Mouse (Mus musculus) hindbrain, embryonic 15.5 days (tissue): ENCODE results near the gene Ahcyl1. TPM values are rescaled to one million over a fixed set of nuclear protein-coding genes. Genes with fewer than 3 reads are reported as not detected.
"Not testable (repeated sequence)": the region's sequence is repeated elsewhere in the genome, so short reads cannot be mapped to it uniquely, and the experiment has no call there.

Experiments used
- ATAC-seq: fragments of 200-750 bp; cut with Nextera tagmentation; 2 replicates; pipeline ENCODE4 v1.8.0; 2017; ENCODE audit warnings: low read depth, moderate number of reproducible peaks, moderate TSS enrichment; ENCODE audit not compliant: low FRiP score
- H3K27ac ChIP-seq: fragments of 300-500 bp; sonication (generic); replicated peaks from 2 replicates; pipeline ENCODE4 v1.5.1; 2015; ENCODE audit warnings: mild to moderate bottlenecking, inconsistent platforms
- H3K27me3 ChIP-seq: fragments of 300-500 bp; sonication (generic); 2 replicates; pipeline ENCODE4 v1.6.1; 2015; ENCODE audit warnings: control low read depth, inconsistent platforms
- H3K36me3 ChIP-seq: fragments of 300-500 bp; sonication (generic); 2 replicates; pipeline ENCODE4 v1.6.1; 2015; ENCODE audit warnings: control low read depth, inconsistent platforms
- H3K4me1 ChIP-seq: fragments of 300-500 bp; sonication (generic); replicated peaks from 2 replicates; pipeline ENCODE4 v1.6.1; 2015; ENCODE audit warnings: control low read depth, inconsistent platforms
- H3K4me2 ChIP-seq: fragments of 300-500 bp; sonication (generic); 2 replicates; pipeline ENCODE4 v1.6.1; 2015; ENCODE audit warnings: moderate library complexity, mild to moderate bottlenecking, inconsistent platforms
- H3K4me3 ChIP-seq: fragments of 300-500 bp; sonication (generic); 2 replicates; pipeline ENCODE4 v1.5.1; 2015; ENCODE audit warnings: mild to moderate bottlenecking, inconsistent platforms
- H3K9ac ChIP-seq: fragments of 300-500 bp; sonication (generic); 2 replicates; pipeline ENCODE4 v1.6.1; 2015; ENCODE audit warnings: inconsistent platforms
- H3K9me3 ChIP-seq: fragments of 300-500 bp; sonication (generic); 2 replicates; pipeline ENCODE4 v1.6.1; 2016; ENCODE audit warnings: control low read depth, inconsistent platforms
- WGBS: fragments of 180-500 bp; shearing (Covaris S2); methylation state at CpG from one replicate; pipeline ENCODE4 v1.1.7; 2015; 5-methylcytosine and 5-hydroxymethylcytosine counted together
- polyA plus RNA-seq: library from polyadenylated mRNA; unstranded; fragments of >200 nt; fragmentation: Nextera tagmentation; extraction: Ambion mirVana; gene quantifications from 2 replicates; pipeline ENCODE4 v1.2.1, GENCODE M21; 2015

Gene Ahcyl1
- polyA plus RNA-seq, 1 experiment from 2014 or later = 110 TPM

DNA sequence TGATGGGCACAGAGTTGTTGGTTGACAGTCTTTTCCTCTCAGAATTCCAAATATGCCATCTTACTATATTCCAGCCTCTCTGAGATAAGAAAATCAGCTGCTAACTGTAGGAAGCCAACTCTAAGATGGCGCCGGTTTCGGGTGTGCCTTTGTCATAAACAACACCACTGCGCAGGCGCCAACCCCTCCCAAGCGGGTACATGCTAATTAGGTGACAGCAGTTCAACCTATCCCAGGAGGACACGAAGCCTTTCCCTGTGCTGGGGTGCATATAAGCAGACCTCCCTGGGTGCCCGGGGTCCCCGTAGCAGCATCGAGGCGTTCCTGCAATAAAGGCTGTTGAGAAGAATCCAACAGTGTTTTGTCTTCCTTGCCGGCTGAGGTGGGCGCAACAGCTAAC is 39.3 kb upstream of the Ahcyl1 start:
- not testable (repeated sequence) for H3K4me3 ChIP-seq, H3K27ac ChIP-seq, H3K4me2 ChIP-seq, H3K36me3 ChIP-seq, H3K9me3 ChIP-seq, H3K27me3 ChIP-seq, H3K9ac ChIP-seq, ATAC-seq
- WGBS = 92% methylated on average over 13 of the region's 13 CpGs
- H3K4me1 ChIP-seq = peaks cover 11% of the 10 kb centered on the region

DNA sequence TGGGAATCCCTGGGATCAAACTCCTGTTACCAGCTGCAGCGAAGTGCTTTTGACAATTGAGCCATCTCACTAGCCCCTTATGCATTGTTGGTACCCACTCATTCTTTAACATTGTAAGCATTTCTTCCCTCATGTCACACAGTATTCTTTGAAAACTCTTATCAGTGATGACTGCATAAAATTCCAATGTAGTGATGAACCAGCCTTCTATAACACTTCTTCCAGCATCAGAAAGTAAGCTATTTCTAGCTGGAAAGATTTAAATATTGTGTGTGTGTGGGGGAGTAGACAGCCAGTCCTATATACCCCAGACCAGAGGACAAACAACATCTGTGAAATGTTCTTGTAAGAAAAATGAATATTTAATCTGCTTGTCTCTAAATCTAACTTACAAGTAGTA is 37.0 kb upstream of the Ahcyl1 start:
- Histone ChIP-seq H3K27ac (no peak overlapping the region), H3K4me1 (no peaks in the 10 kb centered on the region), H3K9ac (no peak overlapping the region), H3K4me2 (no peak overlapping the region), H3K4me3 (no peak overlapping the region), H3K36me3 (no peaks in the 10 kb centered on the region), H3K27me3 (no peaks in the 10 kb centered on the region), H3K9me3 (no peaks in the 10 kb centered on the region)
- ATAC-seq = no peak
- 91% methylated on average over 1 of the region's 1 CpGs for WGBS

GRCm38 (mm10) chr3:107730236-107730635 is 33.9 kb upstream of the Ahcyl1 start:
- no peaks in the 10 kb centered on the region for H3K9me3 ChIP-seq
- H3K27ac ChIP-seq = no peak overlapping the region
- H3K36me3 ChIP-seq = no peaks in the 10 kb centered on the region
- no peaks in the 10 kb centered on the region for H3K4me1 ChIP-seq
- H3K4me3 ChIP-seq = no peak overlapping the region
- no peak overlapping the region for H3K9ac ChIP-seq
- WGBS = 66% methylated on average over 2 of the region's 2 CpGs
- no peaks in the 10 kb centered on the region for H3K27me3 ChIP-seq
- no peak for ATAC-seq
- H3K4me2 ChIP-seq = no peak overlapping the region

- WGBS = 74% methylated on average over 1 of the region's 1 CpGs
- ATAC-seq = no peak
- Histone ChIP-seq H3K27ac (no peak overlapping the region), H3K4me1 (no peaks in the 10 kb centered on the region), H3K4me3 (no peak overlapping the region), H3K9me3 (no peaks in the 10 kb centered on the region), H3K27me3 (no peaks in the 10 kb centered on the region), H3K9ac (no peak overlapping the region), H3K4me2 (no peak overlapping the region), H3K36me3 (no peaks in the 10 kb centered on the region)
Measured at GRCm38 (mm10) chr3:107728509-107728908, 32.1 kb upstream of the Ahcyl1 start.

DNA sequence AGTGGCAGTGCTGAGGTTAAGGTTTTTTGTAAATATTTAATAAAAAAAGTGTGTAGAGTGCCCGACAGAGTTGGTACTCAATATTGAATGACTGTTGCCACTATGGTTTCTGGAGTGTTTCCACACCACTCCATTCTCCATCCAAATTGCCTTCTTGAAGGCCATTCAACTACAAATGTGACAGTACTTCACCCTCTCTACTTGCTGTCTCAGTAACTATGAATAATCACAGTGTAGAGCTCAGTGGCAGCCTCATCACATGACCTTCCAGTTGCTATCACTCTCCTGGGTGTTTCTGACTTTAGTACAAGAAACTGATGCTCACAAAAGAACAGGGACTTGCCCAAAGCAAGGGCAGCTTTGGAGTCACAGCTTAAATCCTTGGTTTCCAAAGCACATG is 19.6 kb upstream of the Ahcyl1 start:
- no peaks in the 10 kb centered on the region for H3K27me3 ChIP-seq

GRCm38 (mm10) chr3:107714276-107714933 is 18.0 kb upstream of the Ahcyl1 start:
- Histone ChIP-seq H3K36me3 (no peaks in the 10 kb centered on the region), H3K9me3 (no peaks in the 10 kb centered on the region), H3K27me3 (no peaks in the 10 kb centered on the region), H3K27ac (no peak overlapping the region), H3K4me3 (no peak overlapping the region), H3K9ac (no peak overlapping the region), H3K4me2 (no peak overlapping the region), H3K4me1 (no peaks in the 10 kb centered on the region)
- WGBS = 76% methylated on average over 5 of the region's 5 CpGs
- no peak for ATAC-seq

More for the DNA sequence above, 19.6 kb upstream of the Ahcyl1 start:
- no peaks in the 10 kb centered on the region for H3K4me1 ChIP-seq
- ATAC-seq = no peak
- H3K27ac ChIP-seq = no peak overlapping the region
- 97% methylated on average over 1 of the region's 1 CpGs for WGBS
- H3K9me3 ChIP-seq = no peaks in the 10 kb centered on the region
- H3K4me2 ChIP-seq = no peak overlapping the region
- H3K36me3 ChIP-seq = no peaks in the 10 kb centered on the region
- no peak overlapping the region for H3K4me3 ChIP-seq
- H3K9ac ChIP-seq = no peak overlapping the region

DNA sequence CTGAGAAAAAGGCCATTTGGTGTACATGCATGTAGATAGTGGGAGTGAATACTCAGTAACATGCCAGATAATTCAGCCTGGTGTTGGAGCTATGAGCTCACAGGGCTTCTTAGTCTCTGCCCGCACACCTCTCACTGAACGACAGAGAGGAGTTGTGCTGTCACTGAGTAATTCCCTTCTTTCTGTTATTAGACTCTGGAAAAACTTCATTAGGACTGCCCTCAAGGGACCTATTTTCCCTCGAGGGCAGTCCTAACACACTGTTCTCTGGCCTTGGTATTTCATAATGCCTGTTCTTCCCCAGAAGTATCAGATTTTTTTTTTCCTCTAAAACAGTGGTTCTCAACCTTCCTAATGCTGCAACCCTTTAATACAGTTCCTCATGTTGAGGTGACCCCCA is 15.7 kb upstream of the Ahcyl1 start:
- Histone ChIP-seq H3K4me1 (no peaks in the 10 kb centered on the region), H3K4me2 (no peak overlapping the region), H3K4me3 (no peak overlapping the region), H3K9me3 (no peaks in the 10 kb centered on the region), H3K27ac (no peak overlapping the region), H3K9ac (no peak overlapping the region), H3K27me3 (no peaks in the 10 kb centered on the region), H3K36me3 (no peaks in the 10 kb centered on the region)
- WGBS = 69% methylated on average over 3 of the region's 3 CpGs
- no peak for ATAC-seq

DNA sequence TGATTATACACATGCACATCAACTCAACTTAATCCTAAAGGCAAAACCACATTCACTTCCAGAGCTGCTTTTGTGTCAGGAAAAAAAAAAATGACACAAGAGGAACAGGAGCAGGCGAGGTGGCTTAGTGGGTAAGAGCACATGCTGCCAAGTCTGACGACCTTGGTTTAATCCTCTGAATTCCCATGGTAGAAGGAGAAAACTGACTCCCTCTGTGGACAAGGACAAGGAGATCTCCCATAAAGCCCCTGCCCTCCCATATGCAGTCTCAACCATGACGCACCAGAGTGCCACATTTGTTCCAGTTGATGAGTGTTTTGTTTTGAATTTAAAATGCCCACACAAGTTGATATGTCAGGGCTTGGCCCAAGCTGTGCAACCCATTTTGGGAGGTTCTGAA is 12.8 kb upstream of the Ahcyl1 start:
- no peaks in the 10 kb centered on the region for H3K36me3 ChIP-seq
- WGBS = 57% methylated on average over 3 of the region's 3 CpGs
- ATAC-seq = no peak
- H3K9me3 ChIP-seq = no peaks in the 10 kb centered on the region
- no peaks in the 10 kb centered on the region for H3K27me3 ChIP-seq
- no peak overlapping the region for H3K4me3 ChIP-seq
- no peak overlapping the region for H3K9ac ChIP-seq
- no peak overlapping the region for H3K4me2 ChIP-seq
- H3K27ac ChIP-seq = no peak overlapping the region
- H3K4me1 ChIP-seq = no peaks in the 10 kb centered on the region

DNA sequence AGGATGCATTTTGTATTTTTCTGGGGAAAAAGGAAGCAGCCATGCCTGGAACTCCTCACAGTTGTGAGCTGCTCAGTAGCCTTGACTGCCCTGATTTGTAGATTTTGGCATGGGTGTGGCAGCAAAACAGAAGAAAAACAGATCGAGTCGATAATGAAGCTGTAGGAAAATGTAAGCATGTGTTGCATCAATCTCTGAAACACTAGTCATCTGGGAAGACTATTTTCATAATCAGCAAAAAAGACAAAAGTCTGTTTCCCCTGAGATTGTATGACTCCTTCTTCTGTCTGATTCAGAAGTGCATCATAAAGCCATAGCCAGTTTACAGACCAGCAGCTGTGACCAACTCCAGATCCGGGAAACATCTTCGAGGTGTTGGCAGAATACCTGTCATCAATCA is 10.9 kb upstream of the Ahcyl1 start:
- no peak for ATAC-seq
- 88% methylated on average over 4 of the region's 4 CpGs for WGBS
- Histone ChIP-seq H3K36me3 (no peaks in the 10 kb centered on the region), H3K4me1 (no peaks in the 10 kb centered on the region), H3K4me3 (no peak overlapping the region), H3K27ac (no peak overlapping the region), H3K4me2 (no peak overlapping the region), H3K9me3 (no peaks in the 10 kb centered on the region), H3K9ac (no peak overlapping the region), H3K27me3 (no peaks in the 10 kb centered on the region)

DNA sequence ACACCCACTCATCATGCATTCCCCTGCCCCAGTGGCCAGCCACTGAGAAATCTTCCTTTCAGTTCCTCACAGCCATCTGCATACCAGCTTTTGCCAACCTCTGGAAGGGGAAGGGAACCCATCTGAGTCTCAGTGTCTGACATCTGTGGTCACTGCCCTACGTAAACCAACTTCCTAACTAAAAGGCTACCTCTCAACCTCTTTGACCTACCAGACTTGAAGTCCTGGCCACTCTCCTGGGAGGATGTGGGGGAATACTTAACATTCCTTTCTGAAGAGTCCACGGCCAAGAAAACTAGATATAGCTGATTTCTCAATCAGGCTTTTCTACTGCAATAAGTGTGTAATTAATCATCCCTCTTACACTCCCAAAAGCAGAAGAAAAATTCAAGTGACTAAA is 9.8 kb upstream of the Ahcyl1 start:
- Histone ChIP-seq H3K9ac (no peak overlapping the region), H3K4me2 (no peak overlapping the region), H3K27me3 (no peaks in the 10 kb centered on the region), H3K4me3 (no peak overlapping the region), H3K9me3 (no peaks in the 10 kb centered on the region), H3K4me1 (no peaks in the 10 kb centered on the region), H3K27ac (no peak overlapping the region), H3K36me3 (no peaks in the 10 kb centered on the region)
- ATAC-seq = no peak
- WGBS = 73% methylated on average over 2 of the region's 2 CpGs

GRCm38 (mm10) chr3:107704371-107704705 is 8.0 kb upstream of the Ahcyl1 start:
- no peak overlapping the region for H3K4me2 ChIP-seq
- no peaks in the 10 kb centered on the region for H3K27me3 ChIP-seq
- H3K36me3 ChIP-seq = no peaks in the 10 kb centered on the region
- H3K4me3 ChIP-seq = no peak overlapping the region
- H3K9me3 ChIP-seq = no peaks in the 10 kb centered on the region
- H3K27ac ChIP-seq = no peak overlapping the region
- ATAC-seq = no peak
- no peak overlapping the region for H3K9ac ChIP-seq
- WGBS = 95% methylated on average over 1 of the region's 1 CpGs
- H3K4me1 ChIP-seq = no peaks in the 10 kb centered on the region

DNA sequence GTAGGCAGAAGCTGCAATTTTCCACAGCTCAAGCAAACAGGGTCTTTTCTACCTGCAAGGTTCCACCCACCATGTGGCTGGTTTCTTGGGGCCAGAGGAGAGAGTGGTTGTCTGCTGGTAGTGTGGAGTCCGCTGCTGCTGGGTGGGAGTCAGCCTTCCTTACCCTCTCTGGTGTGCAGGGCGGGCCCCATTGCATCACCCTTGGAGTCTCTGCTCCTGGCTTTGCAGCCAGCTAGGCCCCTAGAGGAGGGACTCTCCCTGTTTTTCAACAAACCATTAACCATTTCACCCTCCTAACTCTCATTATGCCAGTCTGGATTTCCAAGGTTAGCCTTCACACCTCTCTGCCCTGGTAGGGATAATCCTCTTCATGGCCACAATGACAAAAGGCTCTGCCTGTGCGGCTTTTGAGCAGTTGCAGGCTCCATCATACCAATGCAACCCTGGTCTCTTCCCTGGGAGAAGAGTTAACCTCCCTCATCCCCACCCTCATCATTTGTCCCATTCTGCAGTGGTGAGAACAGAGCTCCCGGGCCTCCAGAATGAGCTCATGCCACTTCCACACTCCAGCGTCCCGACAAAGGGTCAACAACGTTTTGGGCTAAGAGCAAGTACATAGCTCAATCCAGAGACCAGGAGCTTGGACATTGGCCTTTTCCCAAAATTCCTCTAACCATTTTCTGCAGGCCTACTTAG is 7.5 kb upstream of the Ahcyl1 start:
- 87% methylated on average over 7 of the region's 7 CpGs for WGBS
- H3K4me3 ChIP-seq = no peak overlapping the region
- no peak overlapping the region for H3K27ac ChIP-seq
- H3K9ac ChIP-seq = no peak overlapping the region
- H3K27me3 ChIP-seq = no peaks in the 10 kb centered on the region
- no peak for ATAC-seq
- no peak overlapping the region for H3K4me2 ChIP-seq
- no peaks in the 10 kb centered on the region for H3K9me3 ChIP-seq
- H3K4me1 ChIP-seq = no peaks in the 10 kb centered on the region
- H3K36me3 ChIP-seq = no peaks in the 10 kb centered on the region
